ENCODE assay signal across 12 mouse cellular contexts in genomic region chr6:117646628-117647027, GRCm38 (mm10).
DNase-seq lines count a peak whose midpoint lies in the region; ATAC-seq lines count a peak whose summit lies in the region.
"Had no signal": no experiment of that assay in that cellular context is flagged by ENCODE, and none has a peak within 500 bp of the region (broad histone marks: within the 10 kb centered on the region; RNA-seq: fewer than 3 reads in every experiment).

No protein-coding gene starts in this region.

- peaks cover 16% of the 10 kb centered on the region for H3K27me3 ChIP-seq in heart, embryonic 10.5 days (ENCODE audit: insufficient read depth, poor library complexity, severe bottlenecking)
- H3K27me3 ChIP-seq in embryonic facial prominence, embryonic 12.5 days = no peaks in the 10 kb centered on the region
- no peaks in the 10 kb centered on the region for H3K27me3 ChIP-seq in kidney, embryonic 14.5 days (ENCODE audit: control insufficient read depth, insufficient read depth, low read length)

- H3K36me3 ChIP-seq in heart, embryonic 10.5 days = no peaks in the 10 kb centered on the region
- no peaks in the 10 kb centered on the region for H3K36me3 ChIP-seq in embryonic facial prominence, embryonic 12.5 days
- no peaks in the 10 kb centered on the region for H3K36me3 ChIP-seq in kidney, embryonic 14.5 days (ENCODE audit: control insufficient read depth, insufficient read depth, low read length)
- H3K36me3 ChIP-seq: G1E had no signal

- no peak overlapping the region for H3K9ac ChIP-seq in embryonic facial prominence, embryonic 12.5 days
- no peak overlapping the region for H3K9ac ChIP-seq in kidney, embryonic 14.5 days (ENCODE audit: low read depth, low read length)
- H3K9ac ChIP-seq: hindbrain, embryonic 14.5 days had no signal

- peak; percentile 28 for DNase-seq in heart, adult 8-10 months (ENCODE audit: low spot score)
- no peak for DNase-seq in heart, embryonic 10.5 days (ENCODE audit: low spot score)
- DNase-seq in adipocyte (ENCODE audit: low spot score) = peak; percentile 89
- peak; percentile 3 to 43 for DNase-seq in left cerebral cortex, postnatal 10 days (ENCODE audit: extremely low spot score in 1 of 2, low spot score in 2 of 2)
- no peak for DNase-seq in kidney, postnatal 10 days
- no peak for DNase-seq in thymus, adult 18-20 months
- DNase-seq: thymus, postnatal 36 days had no signal

- intact Hi-C loops in left cerebral cortex, postnatal 10 days (cut with DNase I) = no loop called here

- no peak for ATAC-seq in embryonic facial prominence, embryonic 12.5 days (ENCODE audit: insufficient number of reproducible peaks, insufficient read depth, low FRiP score, low TSS enrichment)
- no peak for ATAC-seq in kidney, embryonic 14.5 days (ENCODE audit: low FRiP score, low TSS enrichment)

- WGBS in heart, embryonic 10.5 days = 73% methylated on average over 8 of the region's 8 CpGs
- 29% methylated on average over 8 of the region's 8 CpGs for WGBS in embryonic facial prominence, embryonic 12.5 days
- WGBS in kidney, embryonic 14.5 days = 89% methylated on average over 8 of the region's 8 CpGs

- H3K4me3 ChIP-seq in heart, embryonic 10.5 days = no peak overlapping the region
- no peak overlapping the region for H3K4me3 ChIP-seq in embryonic facial prominence, embryonic 12.5 days
- H3K4me3 ChIP-seq in kidney, embryonic 14.5 days (ENCODE audit: low read length) = no peak overlapping the region
- H3K4me3 ChIP-seq: erythroblast, embryonic 14.5 days had no signal

- 0 out of 2 replicates have a peak, but pooled peaks cover 1% of the 10 kb centered on the region for H3K4me1 ChIP-seq in heart, embryonic 10.5 days
- peaks cover 11% of the 10 kb centered on the region; the same call in 1 of the 2 replicates for H3K4me1 ChIP-seq in embryonic facial prominence, embryonic 12.5 days
- 0 out of 2 replicates have a peak, but pooled peaks cover 2% of the 10 kb centered on the region for H3K4me1 ChIP-seq in kidney, embryonic 14.5 days (ENCODE audit: control insufficient read depth, insufficient read depth, low read length)

- no peak overlapping the region for H3K4me2 ChIP-seq in embryonic facial prominence, embryonic 12.5 days (replicated peaks)
- H3K4me2 ChIP-seq in kidney, embryonic 14.5 days (replicated peaks; ENCODE audit: low read depth, low read length) = no peak overlapping the region
- H3K4me2 ChIP-seq: hindbrain, embryonic 14.5 days had no signal

- H3K27ac ChIP-seq in heart, embryonic 10.5 days = no peak overlapping the region
- H3K27ac ChIP-seq in embryonic facial prominence, embryonic 12.5 days = peak overlapping the region; percentile 60; the same call in 1 of the 2 replicates
- no peak overlapping the region for H3K27ac ChIP-seq in kidney, embryonic 14.5 days (ENCODE audit: low read depth, low read length)
- H3K27ac ChIP-seq: hindbrain, embryonic 14.5 days had no signal

- no peaks in the 10 kb centered on the region for H3K9me3 ChIP-seq in heart, embryonic 10.5 days
- no peaks in the 10 kb centered on the region for H3K9me3 ChIP-seq in embryonic facial prominence, embryonic 12.5 days
- H3K9me3 ChIP-seq in kidney, embryonic 14.5 days (ENCODE audit: control insufficient read depth, low read length) = no peaks in the 10 kb centered on the region

Comparison
In these comparisons a context has a peak if more than half of its experiments do, and no peak if none do; other contexts are left out.
1. DNase-seq: peak in heart, adult 8-10 months (single experiment), adipocyte (single experiment) and left cerebral cortex, postnatal 10 days (2 of 2); none in heart, embryonic 10.5 days (single experiment), kidney, postnatal 10 days (single experiment) and thymus, adult 18-20 months (0 of 2).